Mouse (Mus musculus) bone marrow, adult 2 months (tissue): ENCODE data around the gene Hist3h2a.

Experiments
- CTCF ChIP-seq: fragments of 200-500 bp; IDR thresholded peaks from 2 replicates; pipeline ENCODE4 v1.5.1; 2011; ENCODE audit warnings: low read length, control low read depth; ENCODE audit not compliant: control insufficient read depth, insufficient read depth
- POLR2A ChIP-seq: fragments of 200-500 bp; IDR thresholded peaks from 2 replicates; pipeline ENCODE4 v1.6.1; 2011; ENCODE audit warnings: low read depth, mild to moderate bottlenecking, control low read depth, low read length, borderline replicate concordance; ENCODE audit not compliant: control insufficient read depth

GRCm38 (mm10) chr11:58978027-58978705, 23.7 kb downstream of the Hist3h2a start, which contains the start of gene Trim11:
- TF ChIP-seq CTCF (no peak), POLR2A (peak; percentile 84; the same call in 1 of the 2 replicates)
